Mouse (Mus musculus): ENCODE measurements at regions not wholly inside any gene's neighbourhood (a gene's known extent, or its start where the extent isn't known, plus 50 kb on each side); places are given as distances from the start of the nearest gene placed in this dataset.

GRCm38 (mm10) chr8:88417307-88418095 is 55.5 kb upstream of the Brd7 start:
- DNase-seq (ENCODE audit: low spot score): peak; percentile 27

- DNase-seq (ENCODE audit: low spot score): no peak
Observed at GRCm38 (mm10) chr8:88423264-88423663, 61.3 kb upstream of the Brd7 start.

GRCm38 (mm10) chr8:88428560-88428959 is 66.6 kb upstream of the Brd7 start:
- DNase-seq (ENCODE audit: low spot score): no peak

- no peak for DNase-seq (ENCODE audit: low spot score)
Observed at GRCm38 (mm10) chr8:88431389-88431788, 69.4 kb upstream of the Brd7 start.

GRCm38 (mm10) chr8:88435686-88436085 is 73.7 kb upstream of the Brd7 start:
- no peak for DNase-seq (ENCODE audit: low spot score)

GRCm38 (mm10) chr8:88440219-88440618 is 78.2 kb upstream of the Brd7 start:
- no peak for DNase-seq (ENCODE audit: low spot score)

GRCm38 (mm10) chr8:88443397-88443796 is 77.8 kb upstream of the Nkd1 start:
- no peak for DNase-seq (ENCODE audit: low spot score)

GRCm38 (mm10) chr8:88447406-88447805 is 73.7 kb upstream of the Nkd1 start:
- DNase-seq (ENCODE audit: low spot score): no peak

- no peak for DNase-seq (ENCODE audit: low spot score)
Observed at GRCm38 (mm10) chr8:88447844-88448535, 73.2 kb upstream of the Nkd1 start.

- DNase-seq (ENCODE audit: low spot score): no peak
Observed at GRCm38 (mm10) chr8:88449001-88449400, 72.2 kb upstream of the Nkd1 start.

- DNase-seq (ENCODE audit: low spot score): no peak
Observed at GRCm38 (mm10) chr8:88449534-88449933, 71.6 kb upstream of the Nkd1 start.

- DNase-seq (ENCODE audit: low spot score): no peak
Observed at GRCm38 (mm10) chr8:88450864-88451657, 70.1 kb upstream of the Nkd1 start.

- DNase-seq (ENCODE audit: low spot score): no peak
Observed at GRCm38 (mm10) chr8:88451658-88452500, 69.3 kb upstream of the Nkd1 start.

- DNase-seq (ENCODE audit: low spot score): no peak
Observed at GRCm38 (mm10) chr8:88452501-88452847, 68.7 kb upstream of the Nkd1 start.

- DNase-seq (ENCODE audit: low spot score): no peak
Observed at GRCm38 (mm10) chr8:88454048-88454696, 67.0 kb upstream of the Nkd1 start.

- DNase-seq (ENCODE audit: low spot score): no peak
Observed at GRCm38 (mm10) chr8:88454906-88455305, 66.2 kb upstream of the Nkd1 start.

GRCm38 (mm10) chr8:88455434-88456020 is 65.6 kb upstream of the Nkd1 start:
- DNase-seq (ENCODE audit: low spot score): no peak

- DNase-seq (ENCODE audit: low spot score): no peak
Observed at GRCm38 (mm10) chr8:88459197-88459596, 62.0 kb upstream of the Nkd1 start.

GRCm38 (mm10) chr8:88467756-88468155 is 53.4 kb upstream of the Nkd1 start:
- DNase-seq (ENCODE audit: low spot score): no peak

- DNase-seq (ENCODE audit: low spot score): no peak
Observed at GRCm38 (mm10) chr8:88470931-88471455, 50.2 kb upstream of the Nkd1 start.

Measured in left cerebral cortex, adult 11 months (tissue).